Mouse (Mus musculus): ENCODE data around the gene Zfp688.

- TF ChIP-seq CTCF (IDR thresholded peaks at IDR 0.05; ENCODE audit: borderline replicate concordance, extremely low read depth, insufficient read depth, insufficient read length) (no peak), POLR2A (IDR thresholded peaks at IDR 0.05; ENCODE audit: borderline replicate concordance, extremely low read depth, insufficient read depth, insufficient read length, poor library complexity, severe bottlenecking) (no peak)
Measured at GRCm38 (mm10) chr7:127449966-127450365, 28.1 kb upstream of the Zfp688 start.

All from brain, embryonic 14.5 days (tissue).